Mouse (Mus musculus) forebrain, embryonic 11.5 days (tissue): ENCODE results near the gene Gli1. TPM values are rescaled to one million over a fixed set of nuclear protein-coding genes. Genes with fewer than 3 reads are reported as not detected.
A peak's percentile ranks its signal among the peaks of the same experiment; 100 is the strongest.

Experiments
- ATAC-seq: fragments of 200-750 bp; cut with Nextera tagmentation; replicated peaks from 2 replicates; pipeline ENCODE4 v1.8.0; 2017; ENCODE audit warnings: moderate TSS enrichment; ENCODE audit not compliant: low FRiP score
- DNase-seq: peaks from one replicate; pipeline ENCODE4 v3.0.0-alpha.2; 2017; ENCODE audit warnings: low spot score
- H3K27ac ChIP-seq: fragments of 300-500 bp; sonication (generic); 2 replicates; pipeline ENCODE4 v1.5.1; 2014; ENCODE audit warnings: low read depth, low read length
- H3K27me3 ChIP-seq: fragments of 300-500 bp; sonication (generic); 2 replicates; pipeline ENCODE4 v1.6.1; 2014; ENCODE audit warnings: mild to moderate bottlenecking, low read length, mixed read lengths; ENCODE audit not compliant: control insufficient read depth, insufficient read depth
- H3K36me3 ChIP-seq: fragments of 300-500 bp; sonication (generic); 2 replicates; pipeline ENCODE4 v1.6.1; 2014; ENCODE audit warnings: mild to moderate bottlenecking, low read length, moderate library complexity, mixed read lengths; ENCODE audit not compliant: control insufficient read depth, insufficient read depth
- H3K4me1 ChIP-seq: fragments of 300-500 bp; sonication (generic); replicated peaks from 2 replicates; pipeline ENCODE4 v1.6.1; 2014; ENCODE audit warnings: low read length, mixed read lengths; ENCODE audit not compliant: control insufficient read depth, insufficient read depth
- H3K4me2 ChIP-seq: fragments of 300-500 bp; sonication (generic); 2 replicates; pipeline ENCODE4 v1.6.1; 2014; ENCODE audit warnings: low read depth, mild to moderate bottlenecking, low read length, moderate library complexity, mixed read lengths; ENCODE audit not compliant: severe bottlenecking
- H3K4me3 ChIP-seq: fragments of 300-500 bp; sonication (generic); 2 replicates; pipeline ENCODE4 v1.5.1; 2014; ENCODE audit warnings: low read depth, low read length
- H3K9ac ChIP-seq: fragments of 300-500 bp; sonication (generic); 2 replicates; pipeline ENCODE4 v1.6.1; 2014; ENCODE audit warnings: low read length
- H3K9me3 ChIP-seq: fragments of 300-500 bp; sonication (generic); 2 replicates; pipeline ENCODE4 v1.6.1; 2016; ENCODE audit warnings: low read length, mixed read lengths; ENCODE audit not compliant: control insufficient read depth
- WGBS: fragments of 180-500 bp; shearing (Covaris S2); extraction: QIAGEN DNeasy Blood & Tissue Kit; methylation state at CpG from one replicate; pipeline ENCODE4 v1.1.7; 2014; 5-methylcytosine and 5-hydroxymethylcytosine counted together
- polyA plus RNA-seq: library from polyadenylated mRNA; unstranded; fragments of >200 nt; fragmentation: Nextera tagmentation; extraction: Ambion mirVana; gene quantifications from 2 replicates; pipeline ENCODE4 v1.2.1, GENCODE M21; 2014

Gli1 gene
- polyA plus RNA-seq, 1 experiment from 2014 or later, result 6.1 TPM

- WGBS, result 77% methylated on average over 8 of the region's 8 CpGs
- no peak for ATAC-seq
These were observed 9.9 kb upstream of the Gli1 start for GRCm38 (mm10) chr10:127351719-127352118.

GRCm38 (mm10) chr10:127351285-127351595 is 9.5 kb upstream of the Gli1 start:
- Histone ChIP-seq H3K9ac (no peak overlapping the region; the same call in 1 of the 2 replicates), H3K4me2 (no peak overlapping the region; the same call in 1 of the 2 replicates)
- 85% methylated on average over 8 of the region's 8 CpGs for WGBS

More at GRCm38 (mm10) chr10:127351719-127352118, 9.9 kb upstream of the Gli1 start:
- Histone ChIP-seq H3K4me1 (peaks cover 2% of the 10 kb centered on the region; the same call in 1 of the 2 replicates), H3K36me3 (no peaks in the 10 kb centered on the region), H3K9ac (no peak overlapping the region), H3K4me2 (no peak overlapping the region), H3K27ac (no peak overlapping the region), H3K27me3 (no peaks in the 10 kb centered on the region), H3K4me3 (no peak overlapping the region), H3K9me3 (no peaks in the 10 kb centered on the region)
- DNase-seq, result no peak

GRCm38 (mm10) chr10:127350594-127351284 is 9.0 kb upstream of the Gli1 start:
- no peak overlapping the region for H3K27ac ChIP-seq
- peak; percentile 80 for ATAC-seq

More at GRCm38 (mm10) chr10:127351285-127351595, 9.5 kb upstream of the Gli1 start:
- DNase-seq (no peak), ATAC-seq (no peak)
- H3K4me1 ChIP-seq, result peaks cover 2% of the 10 kb centered on the region; the same call in 1 of the 2 replicates
- H3K27me3 ChIP-seq, result no peaks in the 10 kb centered on the region
- no peak overlapping the region for H3K4me3 ChIP-seq
- no peak overlapping the region for H3K27ac ChIP-seq
- no peaks in the 10 kb centered on the region for H3K36me3 ChIP-seq
- H3K9me3 ChIP-seq, result no peaks in the 10 kb centered on the region

GRCm38 (mm10) chr10:127349810-127350209 is 8.0 kb upstream of the Gli1 start:
- peaks cover 2% of the 10 kb centered on the region; the same call in 1 of the 2 replicates for H3K4me1 ChIP-seq
- H3K4me2 ChIP-seq, result no peak overlapping the region
- no peaks in the 10 kb centered on the region for H3K9me3 ChIP-seq
- H3K27me3 ChIP-seq, result no peaks in the 10 kb centered on the region
- whole genome bisulfite sequencing, result 79% methylated on average over 8 of the region's 8 CpGs
- ATAC-seq, result 0 out of 2 replicates have a peak, but pooled peaks have one; percentile 11
- no peak overlapping the region for H3K9ac ChIP-seq
- H3K4me3 ChIP-seq, result no peak overlapping the region
- DNase-seq, result no peak
- H3K36me3 ChIP-seq, result no peaks in the 10 kb centered on the region
- H3K27ac ChIP-seq, result no peak overlapping the region

More at GRCm38 (mm10) chr10:127350594-127351284, 9.0 kb upstream of the Gli1 start:
- DNase-seq, result peak; percentile 88
- H3K36me3 ChIP-seq, result no peaks in the 10 kb centered on the region
- H3K27me3 ChIP-seq, result no peaks in the 10 kb centered on the region
- peak overlapping the region; percentile 46; the same call in 1 of the 2 replicates for H3K4me2 ChIP-seq
- 16% methylated on average over 24 of the region's 24 CpGs for WGBS
- no peaks in the 10 kb centered on the region for H3K9me3 ChIP-seq
- peak overlapping the region; percentile 18 for H3K4me3 ChIP-seq
- H3K9ac ChIP-seq, result peak overlapping the region; percentile 41
- peaks cover 2% of the 10 kb centered on the region; the same call in 1 of the 2 replicates for H3K4me1 ChIP-seq

- Histone ChIP-seq H3K27me3 (no peaks in the 10 kb centered on the region), H3K4me2 (no peak overlapping the region), H3K9me3 (no peaks in the 10 kb centered on the region), H3K9ac (no peak overlapping the region), H3K27ac (no peak overlapping the region), H3K36me3 (no peaks in the 10 kb centered on the region), H3K4me1 (peaks cover 2% of the 10 kb centered on the region; the same call in 1 of the 2 replicates), H3K4me3 (no peak overlapping the region)
- no peak for ATAC-seq
- DNase-seq, result no peak
- WGBS, result 72% methylated on average over 4 of the region's 4 CpGs
These were observed 7.2 kb upstream of the Gli1 start for GRCm38 (mm10) chr10:127348957-127349356.

GRCm38 (mm10) chr10:127346173-127346572 is 4.4 kb upstream of the Gli1 start:
- ATAC-seq, result no peak
- H3K36me3 ChIP-seq, result no peaks in the 10 kb centered on the region
- H3K27me3 ChIP-seq, result peaks cover 3% of the 10 kb centered on the region; the same call in 1 of the 2 replicates
- WGBS, result 83% methylated on average over 3 of the region's 3 CpGs
- H3K4me2 ChIP-seq, result no peak overlapping the region
- peaks cover 6% of the 10 kb centered on the region; the same call in 1 of the 2 replicates for H3K4me1 ChIP-seq
- no peak overlapping the region for H3K27ac ChIP-seq
- H3K4me3 ChIP-seq, result no peak overlapping the region
- DNase-seq, result no peak
- no peak overlapping the region for H3K9ac ChIP-seq
- H3K9me3 ChIP-seq, result no peaks in the 10 kb centered on the region

GRCm38 (mm10) chr10:127343029-127343428 is 1.3 kb upstream of the Gli1 start:
- no peak overlapping the region for H3K4me2 ChIP-seq
- no peak overlapping the region for H3K4me3 ChIP-seq
- no peak overlapping the region for H3K27ac ChIP-seq
- 82% methylated on average over 3 of the region's 3 CpGs for WGBS
- no peaks in the 10 kb centered on the region for H3K9me3 ChIP-seq
- H3K9ac ChIP-seq, result no peak overlapping the region
- no peaks in the 10 kb centered on the region for H3K36me3 ChIP-seq
- DNase-seq (peak; percentile 46), ATAC-seq (no peak)
- peaks cover 8% of the 10 kb centered on the region; the same call in 1 of the 2 replicates for H3K4me1 ChIP-seq
- H3K27me3 ChIP-seq, result peaks cover 3% of the 10 kb centered on the region; the same call in 1 of the 2 replicates

GRCm38 (mm10) chr10:127341360-127341690 is 449 bp downstream of the Gli1 start:
- DNase-seq (peak; percentile 79), ATAC-seq (peak; percentile 34; the same call in 1 of the 2 replicates)
- H3K9ac ChIP-seq, result peak overlapping the region; percentile 43
- 2% methylated on average over 9 of the region's 11 CpGs for WGBS
- peak overlapping the region; percentile 62 for H3K27ac ChIP-seq
- peak overlapping the region; percentile 77 for H3K4me2 ChIP-seq
- peaks cover 3% of the 10 kb centered on the region; the same call in 1 of the 2 replicates for H3K27me3 ChIP-seq
- H3K4me1 ChIP-seq, result peaks cover 8% of the 10 kb centered on the region; the same call in 1 of the 2 replicates
- peak overlapping the region; percentile 34 for H3K4me3 ChIP-seq
- no peaks in the 10 kb centered on the region for H3K9me3 ChIP-seq
- H3K36me3 ChIP-seq, result no peaks in the 10 kb centered on the region
